In genomic region chr9:107575579-107576356, GRCm38 (mm10) we compare ENCODE assay signal across 8 mouse cellular contexts. TPM values are rescaled to one million over a fixed set of nuclear protein-coding genes. Genes with fewer than 3 reads are reported as not detected.
DNase-seq lines count a peak whose midpoint lies in the region; ATAC-seq and TF ChIP-seq lines count a peak whose summit lies in the region.

No protein-coding gene starts in this region.

- 71% methylated on average over 14 of the region's 14 CpGs for WGBS in embryonic facial prominence, embryonic 14.5 days
- 23% methylated on average over 14 of the region's 14 CpGs for WGBS in liver, adult 2 months

- TF ChIP-seq CTCF in liver, adult 2 months (IDR thresholded peaks at IDR 0.05; ENCODE audit: low read depth, low read length) = no peak

- H3K27ac ChIP-seq in embryonic facial prominence, embryonic 14.5 days (replicated peaks; ENCODE audit: low read depth, low read length) = peak overlapping the region; percentile 82
- peak overlapping the region; percentile 96 for H3K27ac ChIP-seq in liver, adult 2 months (replicated peaks; ENCODE audit: insufficient read depth, low read depth, low read length)

- no peak overlapping the region for H3K4me3 ChIP-seq in embryonic facial prominence, embryonic 14.5 days (ENCODE audit: low read depth, low read length)
- H3K4me3 ChIP-seq in liver, adult 2 months (ENCODE audit: insufficient read depth, low read depth, low read length) = no peak overlapping the region

- TF ChIP-seq POLR2A in liver, adult 2 months (IDR thresholded peaks at IDR 0.05; ENCODE audit: extremely low read depth, insufficient read depth, low read length) = no peak

- H3K79me2 ChIP-seq in liver, adult 2 months (ENCODE audit: control insufficient read depth, insufficient read depth, low read length) = peaks cover 22% of the 10 kb centered on the region; the same call in 1 of the 2 replicates

- peak; percentile 17; the same call in 1 of the 2 replicates for ATAC-seq in embryonic facial prominence, embryonic 14.5 days (ENCODE audit: low read depth)

- H3K4me1 ChIP-seq in embryonic facial prominence, embryonic 14.5 days (ENCODE audit: control insufficient read depth, insufficient read depth, low read length) = peaks cover 12% of the 10 kb centered on the region
- peaks cover 33% of the 10 kb centered on the region for H3K4me1 ChIP-seq in liver, adult 2 months (ENCODE audit: control insufficient read depth, insufficient read depth, low read length)

- DNase-seq in kidney, adult 11 months = peak; percentile 63
- DNase-seq in kidney, adult 8-10 months = no peak
- DNase-seq in NIH3T3 (ENCODE audit: low read depth) = peak; percentile 59
- DNase-seq in embryonic facial prominence, embryonic 14.5 days (ENCODE audit: low spot score) = peak; percentile 88
- DNase-seq in liver, adult 2 months (ENCODE audit: extremely low read depth, low read depth, low spot score) = peak; percentile 94
- no peak for DNase-seq in layer of hippocampus, postnatal 25 days (ENCODE audit: extremely low spot score in 1 of 2, low spot score in 1 of 2)
- no peak for DNase-seq in right cerebral cortex, postnatal 14 days
- DNase-seq in ovary, postnatal 10 days (ENCODE audit: low spot score) = no peak

- no peaks in the 10 kb centered on the region for H3K9me3 ChIP-seq in embryonic facial prominence, embryonic 14.5 days (ENCODE audit: control insufficient read depth, low read length)

- H3K4me2 ChIP-seq in embryonic facial prominence, embryonic 14.5 days (ENCODE audit: low read depth, low read length) = no peak overlapping the region

- H3K36me3 ChIP-seq in embryonic facial prominence, embryonic 14.5 days (ENCODE audit: control insufficient read depth, insufficient read depth, low read length) = peaks cover 40% of the 10 kb centered on the region
- H3K36me3 ChIP-seq in liver, adult 2 months (ENCODE audit: control insufficient read depth, insufficient read depth, low read length) = peaks cover 9% of the 10 kb centered on the region

- no peaks in the 10 kb centered on the region for H3K27me3 ChIP-seq in embryonic facial prominence, embryonic 14.5 days (replicated peaks; ENCODE audit: control insufficient read depth, insufficient read depth, low read length)
- H3K27me3 ChIP-seq in liver, adult 2 months (ENCODE audit: control insufficient read depth, insufficient read depth, low read length) = no peaks in the 10 kb centered on the region

- H3K9ac ChIP-seq in embryonic facial prominence, embryonic 14.5 days (ENCODE audit: low read depth, low read length) = no peak overlapping the region
- H3K9ac ChIP-seq in liver, adult 2 months (ENCODE audit: low read depth, low read length) = peak overlapping the region; percentile 16; the same call in 1 of the 2 replicates

RNA-seq across cellular contexts. Expression of gene Hyal1, which starts 1.0 kb away (rescaled TPM):
- 5.6 and 6.8 TPM in 2 replicates for polyA plus RNA-seq in embryonic facial prominence, embryonic 14.5 days (2014; fragmentation: Nextera tagmentation; extraction: Ambion mirVana)
- 33.2 TPM in 2 replicates for total RNA-seq in liver, adult 2 months (2014; rRNA removed)
- polyA plus RNA-seq in liver, adult 2 months (2012; rRNA removed) = 35.1 and 43.4 TPM in 2 replicates
- total RNA-seq in layer of hippocampus, postnatal 25 days (2021) = 1 to 10 TPM; 6.4 to 8.0 TPM

RNA-seq across cellular contexts. Expression of gene Naa80, which starts 2.9 kb away (rescaled TPM):
- polyA plus RNA-seq in embryonic facial prominence, embryonic 14.5 days (2014; fragmentation: Nextera tagmentation; extraction: Ambion mirVana) = 15.9 and 18.0 TPM in 2 replicates
- 12.3 and 12.8 TPM in 2 replicates for total RNA-seq in liver, adult 2 months (2014; rRNA removed)
- 88.5 and 130 TPM in 2 replicates for polyA plus RNA-seq in liver, adult 2 months (2012; rRNA removed)
- 10 to 100 TPM; 11.3 to 13.3 TPM for total RNA-seq in layer of hippocampus, postnatal 25 days (2021)

RNA-seq across cellular contexts. Expression of gene Hyal3, which starts 4.8 kb away (rescaled TPM):
- polyA plus RNA-seq in embryonic facial prominence, embryonic 14.5 days (2014; fragmentation: Nextera tagmentation; extraction: Ambion mirVana) = 1.2 and 1.4 TPM in 2 replicates
- total RNA-seq in liver, adult 2 months (2014; rRNA removed) = 0.13 and 0.18 TPM in 2 replicates
- polyA plus RNA-seq in liver, adult 2 months (2012; rRNA removed) = 0.29 and 0.54 TPM in 2 replicates
- 1 to 10 TPM; 1.4 to 1.9 TPM for total RNA-seq in layer of hippocampus, postnatal 25 days (2021)

RNA-seq across cellular contexts. Expression of gene Hyal2, which starts 8.0 kb away (rescaled TPM):
- 106 and 112 TPM in 2 replicates for polyA plus RNA-seq in embryonic facial prominence, embryonic 14.5 days (2014; fragmentation: Nextera tagmentation; extraction: Ambion mirVana)
- total RNA-seq in liver, adult 2 months (2014; rRNA removed) = 38.4 and 49.0 TPM in 2 replicates
- polyA plus RNA-seq in liver, adult 2 months (2012; rRNA removed) = 64.1 and 66.3 TPM in 2 replicates
- total RNA-seq in layer of hippocampus, postnatal 25 days (2021) = 10 to 100 TPM; 13.2 to 17.8 TPM

RNA-seq across cellular contexts. Expression of gene Ifrd2, which starts 11.7 kb away (rescaled TPM):
- polyA plus RNA-seq in embryonic facial prominence, embryonic 14.5 days (2014; fragmentation: Nextera tagmentation; extraction: Ambion mirVana) = 46.7 and 52.3 TPM in 2 replicates
- total RNA-seq in liver, adult 2 months (2014; rRNA removed) = 21.5 and 32.2 TPM in 2 replicates
- polyA plus RNA-seq in liver, adult 2 months (2012; rRNA removed) = 54.6 and 56.2 TPM in 2 replicates
- total RNA-seq in layer of hippocampus, postnatal 25 days (2021) = 10 to 100 TPM; 11.8 to 16.8 TPM

Comparison
In these comparisons a context has a peak if more than half of its experiments do, and no peak if none do; other contexts are left out.
1. DNase-seq: peak in kidney, adult 11 months (single experiment), NIH3T3 (single experiment), embryonic facial prominence, embryonic 14.5 days (single experiment) and liver, adult 2 months (single experiment); none in kidney, adult 8-10 months (0 of 2), layer of hippocampus, postnatal 25 days (0 of 2), right cerebral cortex, postnatal 14 days (single experiment) and ovary, postnatal 10 days (single experiment).